Mouse (Mus musculus) testis, adult 10 weeks (tissue): ENCODE results near the gene Trmt2b. TPM values are rescaled to one million over a fixed set of nuclear protein-coding genes. Genes with fewer than 3 reads are reported as not detected.

Experiments used
- polyA plus RNA-seq: library from polyadenylated mRNA; stranded (reverse); fragments of 350-450 nt; fragmentation: Illumina TruSeq; extraction: RNeasy Lipid Tissue Mini Kit (QIAGEN cat#74804); gene quantifications from one replicate; pipeline ENCODE4 v1.2.3, GENCODE M21; 2014; ENCODE audit warnings: low read depth, low replicate concordance

Gene Trmt2b
- 6.8 TPM for polyA plus RNA-seq

GRCm38 (mm10) chrX:134276275-134277160 is at the start of gene Trmt2b:
Gene Trmt2b, minus strand, starts transcription at chrX:134276984.

GRCm38 (mm10) chrX:134307534-134308274 is 30.9 kb upstream of the Trmt2b start, which contains the start of gene Cenpi:
Gene Cenpi, plus strand, starts transcription at chrX:134308084.

GRCm38 (mm10) chrX:134221856-134222255 is 54.9 kb downstream of the Trmt2b start, which contains the start of gene Nox1:
Gene Nox1, minus strand, starts transcription at chrX:134221956.

GRCm38 (mm10) chrX:134187201-134187600 is 89.6 kb downstream of the Trmt2b start, which contains the start of gene Arl13a:
Gene Arl13a, plus strand, starts transcription at chrX:134187501.

Other genes starting within 250 kb of the Trmt2b start
- 95.3 TPM for gene Cstf2, start 217.8 kb downstream of the Trmt2b start, polyA plus RNA-seq
- gene Xkrx, start 114.9 kb downstream of the Trmt2b start, polyA plus RNA-seq: 0.20 TPM
- 76.6 TPM for gene Arl13a, start 89.5 kb downstream of the Trmt2b start, polyA plus RNA-seq
- gene Nox1, start 55.0 kb downstream of the Trmt2b start, polyA plus RNA-seq: not detected
- gene Tmem35a, start 18.2 kb upstream of the Trmt2b start, polyA plus RNA-seq: 47.6 TPM
- 20.9 TPM for gene Cenpi, start 31.1 kb upstream of the Trmt2b start, polyA plus RNA-seq
- 3.3 TPM for gene Drp2, start 127.6 kb upstream of the Trmt2b start, polyA plus RNA-seq
- gene Taf7l, start 199.5 kb upstream of the Trmt2b start, polyA plus RNA-seq: 124 TPM